Mouse (Mus musculus) kidney, embryonic 16.5 days (tissue): Measurements from ENCODE around the gene Lyplal1. TPM values are rescaled to one million over a fixed set of nuclear protein-coding genes. Genes with fewer than 3 reads are reported as not detected.

Source experiments
- ATAC-seq: fragments of 200-750 bp; cut with Nextera tagmentation; 2 replicates; pipeline ENCODE4 v1.8.0; 2017; ENCODE audit warnings: moderate TSS enrichment; ENCODE audit not compliant: low FRiP score, low TSS enrichment
- H3K27ac ChIP-seq: fragments of 300-500 bp; sonication (generic); 2 replicates; pipeline ENCODE4 v1.5.1; 2014; ENCODE audit warnings: low read length
- H3K27me3 ChIP-seq: fragments of 300-500 bp; sonication (generic); 2 replicates; pipeline ENCODE4 v1.6.1; 2014; ENCODE audit warnings: low read length, control low read depth, mixed read lengths; ENCODE audit not compliant: insufficient read depth
- H3K36me3 ChIP-seq: fragments of 300-500 bp; sonication (generic); 2 replicates; pipeline ENCODE4 v1.6.1; 2014; ENCODE audit warnings: low read length, control low read depth, mixed read lengths; ENCODE audit not compliant: insufficient read depth
- H3K4me1 ChIP-seq: fragments of 300-500 bp; sonication (generic); 2 replicates; pipeline ENCODE4 v1.6.1; 2014; ENCODE audit warnings: low read length, control low read depth, mixed read lengths; ENCODE audit not compliant: insufficient read depth
- H3K4me2 ChIP-seq: fragments of 300-500 bp; sonication (generic); replicated peaks from 2 replicates; pipeline ENCODE4 v1.6.1; 2014; ENCODE audit warnings: low read depth, low read length
- H3K4me3 ChIP-seq: fragments of 300-500 bp; sonication (generic); 2 replicates; pipeline ENCODE4 v1.5.1; 2014; ENCODE audit warnings: mild to moderate bottlenecking, low read length
- H3K9ac ChIP-seq: fragments of 300-500 bp; sonication (generic); replicated peaks from 2 replicates; pipeline ENCODE4 v1.6.1; 2014; ENCODE audit warnings: low read length
- H3K9me3 ChIP-seq: fragments of 300-500 bp; sonication (generic); 2 replicates; pipeline ENCODE4 v1.6.1; 2016; ENCODE audit warnings: low read length, control low read depth
- WGBS: fragments of 180-500 bp; shearing (Covaris S2); extraction: QIAGEN DNeasy Blood & Tissue Kit; methylation state at CpG from one replicate; pipeline ENCODE4 v1.1.7; 2014; 5-methylcytosine and 5-hydroxymethylcytosine counted together
- polyA plus RNA-seq: library from polyadenylated mRNA; unstranded; fragments of >200 nt; fragmentation: Nextera tagmentation; extraction: Ambion mirVana; gene quantifications from 2 replicates; pipeline ENCODE4 v1.2.1, GENCODE M21; 2015

Lyplal1 gene
- 23.4 and 27.0 TPM in 2 replicates for polyA plus RNA-seq

- Histone ChIP-seq H3K4me3 (peak within 1 kb of the TSS; percentile 79), H3K4me2 (peak within 1 kb of the TSS; percentile 82), H3K27ac (peak within 1 kb of the TSS; percentile 78), H3K27me3 (no peaks in the 10 kb centered on the region), H3K9me3 (no peaks in the 10 kb centered on the region), H3K4me1 (peaks cover 6% of the 10 kb centered on the region; the same call in 1 of the 2 replicates), H3K36me3 (0 out of 2 replicates have a peak, but pooled peaks cover 2% of the 10 kb centered on the region), H3K9ac (peak within 1 kb of the TSS; percentile 94)
- 3% methylated on average over 44 of the region's 44 CpGs for WGBS
- peak; percentile 96 for ATAC-seq
Observed at GRCm38 (mm10) chr1:186116701-186117488, at the start of gene Lyplal1. Gene Lyplal1 (minus strand): TSS chr1:186117310.

DNA sequence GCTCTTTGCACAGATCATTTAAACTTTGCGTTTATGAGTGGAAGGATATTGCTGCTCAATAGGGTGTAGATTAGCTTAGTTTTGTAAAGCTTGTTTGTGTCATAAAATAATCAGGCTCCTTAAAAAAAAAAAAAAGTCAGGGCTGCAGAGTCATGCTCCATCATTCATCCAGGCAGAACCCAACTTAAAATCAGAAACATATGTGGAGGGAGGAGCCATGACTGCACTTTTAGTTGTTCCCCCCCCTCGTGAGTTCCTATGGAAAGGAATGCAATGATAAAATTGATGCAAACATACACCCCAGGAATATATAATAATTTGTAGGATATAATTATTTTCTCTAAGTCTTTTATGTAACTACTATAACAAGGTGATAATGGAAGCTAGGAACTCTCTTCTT lies 46.5 kb upstream of the Lyplal1 start:
- H3K36me3 ChIP-seq, result no peaks in the 10 kb centered on the region
- H3K9me3 ChIP-seq, result no peaks in the 10 kb centered on the region
- no peak for ATAC-seq
- no peak overlapping the region for H3K4me3 ChIP-seq
- no peaks in the 10 kb centered on the region for H3K27me3 ChIP-seq
- H3K9ac ChIP-seq, result no peak overlapping the region
- H3K4me1 ChIP-seq, result no peaks in the 10 kb centered on the region
- no peak overlapping the region for H3K27ac ChIP-seq
- H3K4me2 ChIP-seq, result no peak overlapping the region
- WGBS, result 40% methylated on average over 2 of the region's 2 CpGs

DNA sequence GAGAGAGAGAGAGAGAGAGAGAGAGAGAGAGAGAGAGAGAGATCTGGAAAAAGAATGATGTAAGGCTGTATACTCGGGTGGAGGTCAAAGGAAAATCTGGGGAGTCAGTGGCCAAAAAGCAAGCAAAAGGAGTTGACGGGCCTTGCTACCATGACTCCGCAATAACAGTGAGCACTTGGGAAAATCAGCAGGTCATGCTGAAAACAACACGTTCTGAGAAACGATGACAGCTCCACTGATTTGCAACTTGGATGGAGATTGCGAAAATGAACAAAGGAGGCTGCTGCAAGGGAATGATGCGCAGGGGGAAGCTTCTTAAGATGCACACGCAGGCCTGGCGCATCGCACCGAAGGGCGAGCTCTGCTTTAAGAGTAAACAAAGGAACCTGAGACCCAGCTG lies 46.1 kb upstream of the Lyplal1 start:
- H3K36me3 ChIP-seq, result no peaks in the 10 kb centered on the region
- no peak overlapping the region for H3K4me3 ChIP-seq
- WGBS, result 48% methylated on average over 12 of the region's 12 CpGs
- H3K9ac ChIP-seq, result no peak overlapping the region
- no peak for ATAC-seq
- H3K4me2 ChIP-seq, result no peak overlapping the region
- no peaks in the 10 kb centered on the region for H3K9me3 ChIP-seq
- H3K27ac ChIP-seq, result no peak overlapping the region
- H3K27me3 ChIP-seq, result no peaks in the 10 kb centered on the region
- no peaks in the 10 kb centered on the region for H3K4me1 ChIP-seq

- 90% methylated on average over 5 of the region's 5 CpGs for WGBS
- Histone ChIP-seq H3K4me2 (no peak overlapping the region), H3K9ac (no peak overlapping the region), H3K27me3 (no peaks in the 10 kb centered on the region), H3K4me1 (0 out of 2 replicates have a peak, but pooled peaks cover 4% of the 10 kb centered on the region), H3K27ac (no peak overlapping the region), H3K9me3 (no peaks in the 10 kb centered on the region), H3K4me3 (no peak overlapping the region), H3K36me3 (no peaks in the 10 kb centered on the region)
- no peak for ATAC-seq
Observed at GRCm38 (mm10) chr1:186150376-186150775, 33.3 kb upstream of the Lyplal1 start.

- no peak overlapping the region for H3K4me3 ChIP-seq
- H3K4me2 ChIP-seq, result no peak overlapping the region
- H3K9me3 ChIP-seq, result no peaks in the 10 kb centered on the region
- 37% methylated on average over 6 of the region's 6 CpGs for WGBS
- 0 out of 2 replicates have a peak, but pooled peaks cover 5% of the 10 kb centered on the region for H3K4me1 ChIP-seq
- ATAC-seq, result no peak
- no peak overlapping the region for H3K9ac ChIP-seq
- no peak overlapping the region for H3K27ac ChIP-seq
- no peaks in the 10 kb centered on the region for H3K36me3 ChIP-seq
- no peaks in the 10 kb centered on the region for H3K27me3 ChIP-seq
Observed at GRCm38 (mm10) chr1:186145444-186145843, 28.3 kb upstream of the Lyplal1 start.

- peaks cover 16% of the 10 kb centered on the region; the same call in 1 of the 2 replicates for H3K4me1 ChIP-seq
- 64% methylated on average over 2 of the region's 2 CpGs for WGBS
- ATAC-seq, result no peak
- no peak overlapping the region for H3K9ac ChIP-seq
- no peak overlapping the region for H3K4me2 ChIP-seq
- H3K27me3 ChIP-seq, result no peaks in the 10 kb centered on the region
- H3K36me3 ChIP-seq, result no peaks in the 10 kb centered on the region
- H3K4me3 ChIP-seq, result no peak overlapping the region
- H3K9me3 ChIP-seq, result no peaks in the 10 kb centered on the region
- H3K27ac ChIP-seq, result no peak overlapping the region
Observed at GRCm38 (mm10) chr1:186140191-186140590, 23.1 kb upstream of the Lyplal1 start.

DNA sequence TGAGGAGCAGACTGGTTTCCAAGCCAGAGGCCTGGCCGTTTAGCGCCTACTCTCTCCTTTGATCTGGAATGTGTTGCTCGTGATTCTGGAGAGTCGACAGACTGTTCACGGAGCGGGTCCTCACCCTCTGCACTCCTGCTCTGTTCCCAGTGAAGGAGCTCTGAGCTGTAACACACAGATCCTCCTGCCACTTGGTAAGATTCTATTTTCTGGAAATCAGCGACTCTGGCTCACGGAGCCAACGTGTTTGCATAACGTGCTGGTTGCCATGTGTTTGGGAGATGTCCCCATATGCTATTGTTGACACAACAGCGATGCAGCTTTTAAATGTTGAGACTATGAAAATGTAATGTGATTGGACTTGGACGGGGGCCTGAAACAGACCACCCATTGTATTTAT lies 20.8 kb upstream of the Lyplal1 start:
- Histone ChIP-seq H3K4me3 (no peak overlapping the region), H3K4me2 (no peak overlapping the region), H3K27ac (0 out of 2 replicates have a peak overlapping the region, but pooled peaks have one; percentile 29), H3K4me1 (peaks cover 16% of the 10 kb centered on the region; the same call in 1 of the 2 replicates), H3K27me3 (no peaks in the 10 kb centered on the region), H3K9ac (no peak overlapping the region), H3K9me3 (no peaks in the 10 kb centered on the region), H3K36me3 (no peaks in the 10 kb centered on the region)
- peak; percentile 63; the same call in 1 of the 2 replicates for ATAC-seq
- 54% methylated on average over 12 of the region's 12 CpGs for WGBS

GRCm38 (mm10) chr1:186136636-186137380 lies 19.7 kb upstream of the Lyplal1 start:
- no peak overlapping the region for H3K9ac ChIP-seq
- H3K4me2 ChIP-seq, result no peak overlapping the region
- peak overlapping the region; percentile 6 for H3K27ac ChIP-seq
- H3K27me3 ChIP-seq, result no peaks in the 10 kb centered on the region
- no peak overlapping the region for H3K4me3 ChIP-seq
- H3K9me3 ChIP-seq, result no peaks in the 10 kb centered on the region
- H3K36me3 ChIP-seq, result no peaks in the 10 kb centered on the region
- WGBS, result 45% methylated on average over 6 of the region's 6 CpGs
- ATAC-seq, result peak; percentile 54; the same call in 1 of the 2 replicates
- peaks cover 16% of the 10 kb centered on the region; the same call in 1 of the 2 replicates for H3K4me1 ChIP-seq

GRCm38 (mm10) chr1:186131465-186131864 lies 14.4 kb upstream of the Lyplal1 start:
- H3K4me3 ChIP-seq, result no peak overlapping the region
- no peaks in the 10 kb centered on the region for H3K9me3 ChIP-seq

More at GRCm38 (mm10) chr1:186131465-186131864, 14.4 kb upstream of the Lyplal1 start:
- Histone ChIP-seq H3K27ac (no peak overlapping the region), H3K36me3 (no peaks in the 10 kb centered on the region), H3K9ac (no peak overlapping the region), H3K4me1 (0 out of 2 replicates have a peak, but pooled peaks cover 4% of the 10 kb centered on the region), H3K4me2 (no peak overlapping the region), H3K27me3 (no peaks in the 10 kb centered on the region)
- 82% methylated on average over 3 of the region's 3 CpGs for WGBS
- no peak for ATAC-seq
